Comparison of ENCODE assay signal across 30 mouse cellular contexts in genomic region chr5:37829926-37830325, GRCm38 (mm10). TPM values are rescaled to one million over a fixed set of nuclear protein-coding genes. Genes with fewer than 3 reads are reported as not detected.
DNase-seq lines count a peak whose midpoint lies in the region; ATAC-seq lines count a peak whose summit lies in the region.
"Had no signal": no experiment of that assay in that cellular context is flagged by ENCODE, and none has a peak within 500 bp of the region (broad histone marks: within the 10 kb centered on the region; RNA-seq: fewer than 3 reads in every experiment).

No protein-coding gene starts in this region.

- no peaks in the 10 kb centered on the region for H3K36me3 ChIP-seq in forebrain, embryonic 11.5 days (ENCODE audit: control insufficient read depth, insufficient read depth, low read length)
- H3K36me3 ChIP-seq in forebrain, embryonic 13.5 days (ENCODE audit: poor library complexity, severe bottlenecking) = no peaks in the 10 kb centered on the region
- H3K36me3 ChIP-seq in embryonic facial prominence, embryonic 10.5 days (replicated peaks) = no peaks in the 10 kb centered on the region
- H3K36me3 ChIP-seq: forebrain, embryonic 10.5 days; forebrain, embryonic 15.5 days; G1E; heart, embryonic 10.5 days; heart, embryonic 13.5 days; hindbrain, embryonic 13.5 days; intestine, embryonic 15.5 days had no signal

- H3K9ac ChIP-seq in forebrain, embryonic 11.5 days (ENCODE audit: low read length) = no peak overlapping the region
- H3K9ac ChIP-seq in forebrain, embryonic 13.5 days = no peak overlapping the region
- H3K9ac ChIP-seq: forebrain, embryonic 15.5 days; heart, embryonic 13.5 days; hindbrain, embryonic 13.5 days; intestine, embryonic 15.5 days had no signal

- no peak overlapping the region for H3K4me2 ChIP-seq in forebrain, embryonic 11.5 days (ENCODE audit: low read depth, low read length, severe bottlenecking)
- no peak overlapping the region for H3K4me2 ChIP-seq in forebrain, embryonic 13.5 days
- H3K4me2 ChIP-seq: forebrain, embryonic 15.5 days; heart, embryonic 13.5 days; hindbrain, embryonic 13.5 days; intestine, embryonic 15.5 days had no signal

- peak; percentile 45 for DNase-seq in forebrain, embryonic 11.5 days (ENCODE audit: low spot score)
- DNase-seq in 3T3-L1 (ENCODE audit: low read depth, low spot score) (peak; percentile 50), ES-CJ7 (ENCODE audit: low read depth, low spot score) (peak; percentile 82)
- DNase-seq in embryonic facial prominence, embryonic 10.5 days (ENCODE audit: low spot score) = no peak
- DNase-seq in lung, postnatal 14 days = no peak
- DNase-seq in frontal cortex, postnatal 10 days (ENCODE audit: low spot score in 2 of 2) = no peak
- no peak for DNase-seq in natural killer cell, adult 2 months (ENCODE audit: low spot score in 2 of 2)
- DNase-seq: adrenal gland, adult 8-10 months; adrenal gland, postnatal 25 days; B cell, adult 2 months; cerebellum, adult 11-12 months; cerebellum, adult 8-10 months; cerebellum, postnatal 36 days; gastrocnemius, postnatal 10 days; gastrocnemius, postnatal 36 days; heart, adult 2 months; heart, postnatal 14 days; heart, postnatal 4 days; kidney, adult 11 months had no signal

- no peak overlapping the region for H3K27ac ChIP-seq in forebrain, embryonic 11.5 days (ENCODE audit: low read depth, low read length)
- H3K27ac ChIP-seq in forebrain, embryonic 13.5 days = no peak overlapping the region
- H3K27ac ChIP-seq in embryonic facial prominence, embryonic 10.5 days (replicated peaks) = peak overlapping the region; percentile 69; the same call in 1 of the 2 replicates
- H3K27ac ChIP-seq: forebrain, embryonic 10.5 days; forebrain, embryonic 15.5 days; heart, adult 2 months; heart, embryonic 10.5 days; heart, embryonic 13.5 days; hindbrain, embryonic 13.5 days; intestine, embryonic 15.5 days had no signal

- ATAC-seq in forebrain, embryonic 11.5 days (replicated peaks; ENCODE audit: low FRiP score) = no peak
- ATAC-seq in forebrain, embryonic 13.5 days = no peak
- ATAC-seq: activated CD4-positive, CD25-positive, alpha-beta regulatory T cell, adult 4 months; forebrain, embryonic 15.5 days; hindbrain, embryonic 16.5 days; intestine, embryonic 15.5 days had no signal

- H3K9me3 ChIP-seq in forebrain, embryonic 11.5 days (ENCODE audit: control insufficient read depth, low read length) = peaks cover 3% of the 10 kb centered on the region; the same call in 1 of the 2 replicates
- 0 out of 2 replicates have a peak, but pooled peaks cover 4% of the 10 kb centered on the region for H3K9me3 ChIP-seq in forebrain, embryonic 13.5 days (replicated peaks)
- H3K9me3 ChIP-seq in embryonic facial prominence, embryonic 10.5 days = no peaks in the 10 kb centered on the region
- H3K9me3 ChIP-seq: heart, embryonic 13.5 days; hindbrain, embryonic 13.5 days; intestine, embryonic 15.5 days had no signal

- H3K27me3 ChIP-seq in forebrain, embryonic 11.5 days (ENCODE audit: control insufficient read depth, insufficient read depth, low read length) = peaks cover 95% of the 10 kb centered on the region
- H3K27me3 ChIP-seq in forebrain, embryonic 13.5 days = peaks cover 99% of the 10 kb centered on the region
- H3K27me3 ChIP-seq in embryonic facial prominence, embryonic 10.5 days (replicated peaks; ENCODE audit: low read depth, poor library complexity, severe bottlenecking) = peaks cover 100% of the 10 kb centered on the region
- H3K27me3 ChIP-seq: Patski had no signal

- peaks cover 28% of the 10 kb centered on the region for H3K4me1 ChIP-seq in forebrain, embryonic 11.5 days (replicated peaks; ENCODE audit: control insufficient read depth, insufficient read depth, low read length)
- peaks cover 29% of the 10 kb centered on the region for H3K4me1 ChIP-seq in forebrain, embryonic 13.5 days
- H3K4me1 ChIP-seq in embryonic facial prominence, embryonic 10.5 days = peaks cover 90% of the 10 kb centered on the region

- no peak overlapping the region for H3K4me3 ChIP-seq in forebrain, embryonic 11.5 days (ENCODE audit: low read depth, low read length)
- H3K4me3 ChIP-seq in forebrain, embryonic 13.5 days = no peak overlapping the region
- H3K4me3 ChIP-seq in embryonic facial prominence, embryonic 10.5 days = no peak overlapping the region
- H3K4me3 ChIP-seq: forebrain, embryonic 10.5 days; forebrain, embryonic 15.5 days; heart, adult 2 months; heart, embryonic 10.5 days; heart, embryonic 13.5 days; hindbrain, embryonic 13.5 days; intestine, embryonic 15.5 days had no signal

- 1% methylated on average over 4 of the region's 4 CpGs for WGBS in forebrain, embryonic 11.5 days
- WGBS in forebrain, embryonic 13.5 days = 0% methylated on average over 4 of the region's 4 CpGs
- WGBS in embryonic facial prominence, embryonic 10.5 days = 1% methylated on average over 4 of the region's 4 CpGs

RNA-seq across cellular contexts. Expression of gene Msx1, which starts 5.5 kb away (rescaled TPM):
- polyA plus RNA-seq in forebrain, embryonic 11.5 days (2014; fragmentation: Nextera tagmentation; extraction: Ambion mirVana) = 164 and 175 TPM in 2 replicates
- 17.7 and 20.2 TPM in 2 replicates for polyA plus RNA-seq in forebrain, embryonic 13.5 days (2015; fragmentation: Nextera tagmentation; extraction: Ambion mirVana)
- 333 and 362 TPM in 2 replicates for polyA plus RNA-seq in embryonic facial prominence, embryonic 10.5 days (2016; fragmentation: Nextera tagmentation; extraction: Ambion mirVana)
- polyA plus RNA-seq: G1E had no signal

Comparison
In these comparisons a context has a peak if more than half of its experiments do, and no peak if none do; other contexts are left out.
1. DNase-seq: peak in forebrain, embryonic 11.5 days (single experiment), 3T3-L1 (single experiment) and ES-CJ7 (single experiment); none in embryonic facial prominence, embryonic 10.5 days (single experiment), lung, postnatal 14 days (single experiment), frontal cortex, postnatal 10 days (0 of 2) and natural killer cell, adult 2 months (0 of 2).